35 mouse cellular contexts compared by ENCODE assay signal in the genomic region with DNA sequence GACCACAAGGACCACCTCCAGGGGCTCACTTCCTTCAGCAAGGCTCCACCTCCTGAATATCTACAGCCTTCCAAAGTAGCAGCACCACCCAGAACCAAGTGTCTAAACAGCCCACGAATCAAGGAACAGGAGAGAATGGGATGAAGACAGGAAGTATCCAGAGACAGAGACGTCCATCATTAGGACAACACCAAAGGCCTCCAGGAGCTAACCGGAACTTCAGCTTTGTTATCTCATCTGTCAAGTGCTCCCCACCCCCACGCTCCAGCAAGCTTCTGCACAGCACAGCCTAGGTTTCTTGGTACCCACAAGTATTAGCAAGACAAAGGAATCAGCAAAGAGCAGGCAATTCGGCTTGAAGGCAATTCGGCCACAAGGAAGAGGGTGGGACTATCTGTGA. TPM values are rescaled to one million over a fixed set of nuclear protein-coding genes. Genes with fewer than 3 reads are reported as not detected.
A peak's percentile ranks its signal among the peaks of the same experiment; 100 is the strongest.
DNase-seq lines count a peak whose midpoint lies in the region; ATAC-seq and TF ChIP-seq lines count a peak whose summit lies in the region.
"Had no signal": no experiment of that assay in that cellular context is flagged by ENCODE, and none has a peak within 500 bp of the region (broad histone marks: within the 10 kb centered on the region; RNA-seq: fewer than 3 reads in every experiment).

No protein-coding gene starts in this region.

- peaks cover 8% of the 10 kb centered on the region for H3K27me3 ChIP-seq in hindbrain, embryonic 10.5 days (ENCODE audit: insufficient read depth, poor library complexity, severe bottlenecking)
- H3K27me3 ChIP-seq in hindbrain, embryonic 12.5 days = no peaks in the 10 kb centered on the region; the same call in 1 of the 2 replicates
- H3K27me3 ChIP-seq in lung, postnatal 0 days (replicated peaks; ENCODE audit: insufficient read depth, low read length) = no peaks in the 10 kb centered on the region
- H3K27me3 ChIP-seq: forebrain, embryonic 15.5 days; heart, embryonic 15.5 days; hindbrain, embryonic 13.5 days; midbrain, embryonic 13.5 days had no signal

- H3K4me2 ChIP-seq in hindbrain, embryonic 12.5 days (replicated peaks) = no peak overlapping the region
- H3K4me2 ChIP-seq in lung, postnatal 0 days (replicated peaks; ENCODE audit: low read depth, low read length) = no peak overlapping the region
- H3K4me2 ChIP-seq: embryonic facial prominence, embryonic 13.5 days; forebrain, embryonic 15.5 days; heart, embryonic 15.5 days; hindbrain, embryonic 13.5 days; limb, embryonic 15.5 days; midbrain, embryonic 13.5 days had no signal

- DNase-seq in hindbrain, embryonic 10.5 days (ENCODE audit: low spot score) = no peak
- DNase-seq in lung, postnatal 0 days (ENCODE audit: low spot score) = no peak
- no peak for DNase-seq in lung, adult 2 months
- DNase-seq in R1 (ENCODE audit: low read depth, low spot score) = peak; percentile 96
- DNase-seq in adrenal gland, postnatal 4 days (ENCODE audit: low spot score in 2 of 2) = no peak
- DNase-seq: adrenal gland, postnatal 14 days; cerebellum, adult 18-20 months; cerebellum, postnatal 10 days; gastrocnemius, postnatal 25 days; heart, adult 11 months; kidney, adult 8-10 months; kidney, postnatal 4 days; layer of hippocampus, postnatal 36 days; retina, postnatal 1 day; right cerebral cortex, postnatal 25 days; thymus, postnatal 14 days had no signal

- TF ChIP-seq POLR2A in lung, adult 2 months (IDR thresholded peaks at IDR 0.05; ENCODE audit: borderline replicate concordance, extremely low read depth, low read depth, low read length) = no peak

- no peak for TF ChIP-seq EP300 in lung, postnatal 0 days (IDR thresholded peaks at IDR 0.05)

- WGBS in hindbrain, embryonic 10.5 days = 28% methylated on average over 6 of the region's 6 CpGs
- 31% methylated on average over 6 of the region's 6 CpGs for WGBS in hindbrain, embryonic 12.5 days
- 15% methylated on average over 6 of the region's 6 CpGs for WGBS in lung, postnatal 0 days
- WGBS in lung, adult 2 months = 23% methylated on average over 6 of the region's 6 CpGs

- no peak overlapping the region for H3K4me3 ChIP-seq in hindbrain, embryonic 10.5 days
- H3K4me3 ChIP-seq in hindbrain, embryonic 12.5 days = no peak overlapping the region
- H3K4me3 ChIP-seq in lung, postnatal 0 days (ENCODE audit: low read depth, low read length) = no peak overlapping the region
- no peak overlapping the region for H3K4me3 ChIP-seq in lung, adult 2 months (replicated peaks; ENCODE audit: extremely low read depth, low read depth, low read length)
- H3K4me3 ChIP-seq: embryonic facial prominence, embryonic 13.5 days; forebrain, embryonic 10.5 days; forebrain, embryonic 15.5 days; heart, embryonic 10.5 days; heart, embryonic 15.5 days; hindbrain, embryonic 13.5 days; limb, embryonic 10.5 days; limb, embryonic 15.5 days; midbrain, embryonic 13.5 days had no signal

- no peak for TF ChIP-seq CTCF in lung, postnatal 0 days (IDR thresholded peaks at IDR 0.05)
- no peak for TF ChIP-seq CTCF in lung, adult 2 months (IDR thresholded peaks at IDR 0.05; ENCODE audit: insufficient read depth, low read length)

- H3K9ac ChIP-seq in hindbrain, embryonic 12.5 days = no peak overlapping the region
- no peak overlapping the region for H3K9ac ChIP-seq in lung, postnatal 0 days (replicated peaks; ENCODE audit: low read depth)
- H3K9ac ChIP-seq: embryonic facial prominence, embryonic 13.5 days; forebrain, embryonic 15.5 days; heart, embryonic 15.5 days; hindbrain, embryonic 13.5 days; limb, embryonic 15.5 days; midbrain, embryonic 13.5 days had no signal

- no peaks in the 10 kb centered on the region for H3K36me3 ChIP-seq in hindbrain, embryonic 10.5 days
- H3K36me3 ChIP-seq in hindbrain, embryonic 12.5 days = no peaks in the 10 kb centered on the region
- no peaks in the 10 kb centered on the region for H3K36me3 ChIP-seq in lung, postnatal 0 days (ENCODE audit: insufficient read depth, low read length)
- H3K36me3 ChIP-seq: embryonic facial prominence, embryonic 13.5 days; forebrain, embryonic 10.5 days; forebrain, embryonic 15.5 days; heart, embryonic 10.5 days; heart, embryonic 15.5 days; hindbrain, embryonic 13.5 days; limb, embryonic 10.5 days; limb, embryonic 15.5 days; midbrain, embryonic 13.5 days had no signal

- peaks cover 34% of the 10 kb centered on the region for H3K4me1 ChIP-seq in hindbrain, embryonic 10.5 days (replicated peaks)
- peaks cover 15% of the 10 kb centered on the region for H3K4me1 ChIP-seq in hindbrain, embryonic 12.5 days
- H3K4me1 ChIP-seq in lung, postnatal 0 days (ENCODE audit: insufficient read depth, low read depth, low read length) = peaks cover 3% of the 10 kb centered on the region; the same call in 1 of the 2 replicates
- H3K4me1 ChIP-seq in lung, adult 2 months (ENCODE audit: control insufficient read depth, insufficient read depth, low read length) = peaks cover 8% of the 10 kb centered on the region
- H3K4me1 ChIP-seq: limb, embryonic 15.5 days had no signal

- peak overlapping the region; percentile 20; the same call in 1 of the 2 replicates for H3K27ac ChIP-seq in hindbrain, embryonic 10.5 days
- no peak overlapping the region for H3K27ac ChIP-seq in hindbrain, embryonic 12.5 days
- no peak overlapping the region for H3K27ac ChIP-seq in lung, postnatal 0 days (ENCODE audit: low read length)
- H3K27ac ChIP-seq: embryonic facial prominence, embryonic 13.5 days; forebrain, embryonic 10.5 days; forebrain, embryonic 15.5 days; heart, embryonic 10.5 days; heart, embryonic 15.5 days; hindbrain, embryonic 13.5 days; kidney, postnatal 0 days; limb, embryonic 10.5 days; limb, embryonic 15.5 days; midbrain, embryonic 13.5 days had no signal

- H3K9me3 ChIP-seq in hindbrain, embryonic 10.5 days = peaks cover 6% of the 10 kb centered on the region; the same call in 1 of the 2 replicates
- peaks cover 6% of the 10 kb centered on the region; the same call in 1 of the 2 replicates for H3K9me3 ChIP-seq in hindbrain, embryonic 12.5 days (replicated peaks)
- no peaks in the 10 kb centered on the region for H3K9me3 ChIP-seq in lung, postnatal 0 days (ENCODE audit: low read length)
- H3K9me3 ChIP-seq: embryonic facial prominence, embryonic 13.5 days; forebrain, embryonic 15.5 days; heart, embryonic 10.5 days; heart, embryonic 15.5 days; limb, embryonic 10.5 days; limb, embryonic 15.5 days had no signal

- no peak for ATAC-seq in hindbrain, embryonic 12.5 days (ENCODE audit: low FRiP score)
- peak; percentile 64 for ATAC-seq in lung, postnatal 0 days
- no peak for ATAC-seq in cerebellum, adult (ENCODE audit: insufficient number of reproducible peaks, low FRiP score, low TSS enrichment)
- ATAC-seq in megakaryocyte, adult 5-6 weeks (ENCODE audit: poor library complexity, severe bottlenecking) = no peak
- ATAC-seq: forebrain, embryonic 15.5 days; intestine, embryonic 16.5 days; midbrain, embryonic 13.5 days had no signal

RNA-seq across cellular contexts. Expression of gene Glp1r, which starts 23.0 kb away (rescaled TPM):
- polyA plus RNA-seq in hindbrain, embryonic 10.5 days (2016; fragmentation: Nextera tagmentation; extraction: Ambion mirVana) = 0.05 and 0.09 TPM in 2 replicates
- polyA plus RNA-seq in hindbrain, embryonic 12.5 days (2016; fragmentation: Nextera tagmentation; extraction: Ambion mirVana) = not detected in 2 replicates
- polyA plus RNA-seq in lung, postnatal 0 days (2015; fragmentation: Nextera tagmentation; extraction: Ambion mirVana) = 17.8 and 19.9 TPM in 2 replicates
- 43.6 and 54.1 TPM in 2 replicates for polyA plus RNA-seq in lung, adult 2 months (2012; rRNA removed)
- total RNA-seq in megakaryocyte, adult 5-6 weeks (2015) = 0.07 TPM in 1 of 2 replicates, not detected in the other
- not detected in 2 replicates for total RNA-seq in megakaryocyte, adult 5-6 weeks (2017)
- total RNA-seq in adrenal gland, postnatal 4 days (2021) = 1 to 10 TPM in 1 of 2 experiments, under 1 TPM in 1; 0.37 to 2.9 TPM
- total RNA-seq: common myeloid progenitor, adult 5-6 weeks; gastrocnemius, adult 18-20 months; gastrocnemius, postnatal 25 days; megakaryocyte progenitor cell, adult 5-6 weeks; monocyte, adult 5-6 weeks had no signal
- polyA plus RNA-seq: forebrain, embryonic 10.5 days; limb, embryonic 10.5 days; liver, embryonic 16.5 days had no signal

Comparison
In these comparisons a context has a peak if more than half of its experiments do, and no peak if none do; other contexts are left out.
1. RNA of gene Glp1r, which starts 23.0 kb away (polyA plus RNA-seq): 43.6 to 54.1 TPM in lung, adult 2 months and 17.8 to 19.9 TPM in lung, postnatal 0 days; 0.05 to 0.09 TPM in hindbrain, embryonic 10.5 days and not detected in hindbrain, embryonic 12.5 days; every median in the first group is over 10 times any median in the second.